ENCODE assay signal across 8 mouse cellular contexts in genomic region chr1:13784396-13784795, GRCm38 (mm10).
DNase-seq lines count a peak whose midpoint lies in the region; ATAC-seq and TF ChIP-seq lines count a peak whose summit lies in the region.

No protein-coding gene starts in this region.

- H3K4me1 ChIP-seq in heart, embryonic 12.5 days (replicated peaks) = 0 out of 2 replicates have a peak, but pooled peaks cover 3% of the 10 kb centered on the region
- no peaks in the 10 kb centered on the region for H3K4me1 ChIP-seq in MEL (ENCODE audit: control insufficient read depth in 1 of 2, insufficient read depth in 2 of 2, low read length in 2 of 2)

- TF ChIP-seq RAD21 in MEL (IDR thresholded peaks at IDR 0.05; ENCODE audit: low read depth, low read length) = peak; percentile 81

- no peak overlapping the region for H3K4me3 ChIP-seq in heart, embryonic 12.5 days
- H3K4me3 ChIP-seq in MEL (ENCODE audit: control insufficient read depth in 1 of 2, insufficient read depth in 1 of 2, low read depth in 2 of 2, low read length in 2 of 2) = no peak overlapping the region

- peak; percentile 29 to 61 for DNase-seq in heart, postnatal 10 days
- peak; percentile 77 for DNase-seq in 416B (ENCODE audit: low read depth)
- DNase-seq in MEL (ENCODE audit: low read depth, low spot score) = peak; percentile 84
- DNase-seq in cerebellum, postnatal 36 days = peak; percentile 10 to 21
- DNase-seq in layer of hippocampus, postnatal 10 days (ENCODE audit: low spot score in 2 of 2) = peak; percentile 20 to 57
- peak; percentile 84 for DNase-seq in retina, embryonic 14.5 days (ENCODE audit: low spot score)
- DNase-seq in urinary bladder, adult 2 months (ENCODE audit: low spot score) = no peak

- TF ChIP-seq EP300 in MEL (IDR thresholded peaks at IDR 0.05; ENCODE audit: low read depth in 1 of 2, low read length in 2 of 2) = peak in 1 of 2 experiments; percentile 13; a peak in 1 of 4 replicates

- H3K36me3 ChIP-seq in heart, embryonic 12.5 days = no peaks in the 10 kb centered on the region
- no peaks in the 10 kb centered on the region for H3K36me3 ChIP-seq in MEL (ENCODE audit: control insufficient read depth in 1 of 2, insufficient read depth in 2 of 2, low read length in 2 of 2)

- H3K9me3 ChIP-seq in heart, embryonic 12.5 days (replicated peaks) = no peaks in the 10 kb centered on the region
- no peaks in the 10 kb centered on the region for H3K9me3 ChIP-seq in MEL (replicated peaks; ENCODE audit: insufficient read depth, low read length)

- no peak overlapping the region for H3K27ac ChIP-seq in heart, embryonic 12.5 days (ENCODE audit: poor library complexity, severe bottlenecking)
- H3K27ac ChIP-seq in MEL (ENCODE audit: control insufficient read depth, low read depth, low read length) = no peak overlapping the region

- H3K79me2 ChIP-seq in MEL (ENCODE audit: control insufficient read depth, insufficient read depth, low read length, poor library complexity) = no peaks in the 10 kb centered on the region

- intact Hi-C loops in heart, postnatal 10 days (cut with DNase I) = no loop called here

- no peak for ATAC-seq in heart, embryonic 12.5 days (ENCODE audit: insufficient number of reproducible peaks, low FRiP score)

- 14% methylated on average over 4 of the region's 4 CpGs for WGBS in heart, embryonic 12.5 days

- no peak for TF ChIP-seq POLR2A in MEL (IDR thresholded peaks at IDR 0.05; ENCODE audit: control insufficient read depth in 1 of 2, insufficient read depth in 1 of 2, low read depth in 1 of 2, low read length in 2 of 2, poor library complexity in 1 of 2)

- H3K27me3 ChIP-seq in heart, embryonic 12.5 days (replicated peaks) = 0 out of 2 replicates have a peak, but pooled peaks cover 6% of the 10 kb centered on the region
- no peaks in the 10 kb centered on the region for H3K27me3 ChIP-seq in MEL (ENCODE audit: control insufficient read depth in 1 of 2, insufficient read depth in 2 of 2, low read length in 2 of 2)

- H3K9ac ChIP-seq in heart, embryonic 12.5 days = no peak overlapping the region
- no peak overlapping the region for H3K9ac ChIP-seq in MEL (ENCODE audit: control insufficient read depth, low read depth, low read length, poor library complexity, severe bottlenecking)

- peak; percentile 62 to 79 (median 65) for TF ChIP-seq CTCF in MEL (IDR thresholded peaks at IDR 0.05 in 2 of 3, conservative IDR thresholded peaks at IDR 0.05 in 1 of 3; ENCODE audit: control insufficient read depth in 1 of 3, insufficient read depth in 1 of 3, low read depth in 2 of 3, low read length in 3 of 3, poor library complexity in 1 of 3, severe bottlenecking in 1 of 3)

- H3K4me2 ChIP-seq in heart, embryonic 12.5 days = no peak overlapping the region

TF ChIP-seq in MEL, 35 proteins besides CTCF, POLR2A, EP300 and RAD21:
- TF ChIP-seq CHD2 (IDR thresholded peaks at IDR 0.05; ENCODE audit: low read length) (no peak), USF1 (IDR thresholded peaks at IDR 0.05; ENCODE audit: low read depth, low read length) (no peak), ZNF384 (IDR thresholded peaks at IDR 0.05; ENCODE audit: low read depth, low read length) (no peak), GATA1 (IDR thresholded peaks at IDR 0.05; ENCODE audit: low read depth, low read length) (no peak), KAT2A (conservative IDR thresholded peaks at IDR 0.05; ENCODE audit: low read depth, low read length) (no peak), MAX (IDR thresholded peaks at IDR 0.05; ENCODE audit: low read length) (no peak), BHLHE40 (IDR thresholded peaks at IDR 0.05; ENCODE audit: borderline replicate concordance, low read depth, low read length) (no peak), GABPA (IDR thresholded peaks at IDR 0.05; ENCODE audit: low read depth, low read length) (no peak), SIN3A (IDR thresholded peaks at IDR 0.05; ENCODE audit: low read length) (no peak), MAZ (IDR thresholded peaks at IDR 0.05; ENCODE audit: low read depth, low read length) (no peak), ZC3H11A (IDR thresholded peaks at IDR 0.05; ENCODE audit: low read depth, low read length) (peak; percentile 51), ZKSCAN1 (IDR thresholded peaks at IDR 0.05; ENCODE audit: low read depth, low read length) (no peak), ETS1 (IDR thresholded peaks at IDR 0.05; ENCODE audit: low read depth, low read length) (no peak), HCFC1 (IDR thresholded peaks at IDR 0.05; ENCODE audit: low read depth, low read length) (no peak), SMC3 (IDR thresholded peaks at IDR 0.05; ENCODE audit: low read depth, low read length) (peak; percentile 83)
